Mouse (Mus musculus): ENCODE results near the gene Cxcr5. TPM values are rescaled to one million over a fixed set of nuclear protein-coding genes. Genes with fewer than 3 reads are reported as not detected.

The Cxcr5 gene
- polyA plus RNA-seq, 1 experiment from 2014 or later = not detected

DNA sequence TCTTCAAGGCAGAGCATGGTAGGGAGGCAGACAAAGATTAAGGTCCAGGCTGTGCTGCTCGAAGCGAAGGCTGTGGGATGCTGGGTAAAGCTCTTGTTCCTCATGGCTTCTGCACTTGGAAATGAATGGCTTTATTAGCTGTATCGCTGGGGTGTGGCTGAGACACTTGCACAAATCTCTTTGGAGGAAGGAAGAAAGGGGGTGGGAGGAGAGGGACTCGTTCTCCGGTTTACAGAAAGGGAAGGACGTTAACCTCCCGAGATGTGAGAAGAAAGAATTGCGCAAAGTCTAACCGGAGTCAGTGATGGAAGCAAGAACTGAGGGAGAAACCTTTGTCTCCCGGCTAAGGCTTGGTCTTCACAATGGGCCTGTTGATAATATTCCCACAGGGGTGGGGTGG, 10.5 kb downstream of the Cxcr5 start:
- Histone ChIP-seq H3K27ac (no peak overlapping the region), H3K9ac (no peak overlapping the region), H3K4me3 (no peak overlapping the region), H3K9me3 (replicated peaks) (no peaks in the 10 kb centered on the region), H3K4me1 (no peaks in the 10 kb centered on the region), H3K27me3 (no peaks in the 10 kb centered on the region), H3K4me2 (replicated peaks) (no peak overlapping the region), H3K36me3 (no peaks in the 10 kb centered on the region)
- 87% methylated on average over 10 of the region's 10 CpGs for WGBS
- ATAC-seq (ENCODE audit: low FRiP score) = no peak

DNA sequence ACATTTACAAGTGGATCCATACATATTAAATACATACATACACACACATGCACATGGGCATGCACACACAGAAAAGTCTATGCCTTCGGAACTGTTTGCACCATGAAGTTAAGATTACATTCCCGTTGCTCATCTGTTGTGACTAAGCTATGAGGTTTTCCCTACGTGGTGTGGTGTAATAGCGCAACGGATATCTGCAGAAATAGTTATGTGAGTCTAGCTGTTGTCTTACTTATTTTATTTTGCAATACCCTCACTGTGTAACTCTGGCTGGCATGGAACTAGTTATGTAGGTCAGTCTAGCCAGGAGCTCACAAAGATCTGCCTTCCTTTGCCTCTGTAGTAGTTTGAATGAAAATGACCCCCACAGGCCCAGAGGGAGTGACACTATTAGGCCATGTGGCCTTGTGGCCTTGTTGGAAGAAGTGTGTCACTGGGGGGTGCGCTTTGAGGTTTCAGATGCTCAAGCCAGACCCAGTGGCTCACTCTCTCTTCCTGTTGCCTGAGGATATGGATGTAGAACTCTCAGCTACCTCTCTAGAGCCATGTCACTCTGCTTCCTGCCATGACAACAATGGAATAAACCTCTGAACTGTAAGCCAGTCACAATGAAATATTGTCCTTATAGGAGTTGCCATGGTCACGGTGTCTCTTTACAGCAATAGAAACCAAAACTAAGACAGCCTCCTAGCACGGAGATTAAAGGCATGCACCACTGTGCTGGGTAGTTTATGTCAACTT, 13.1 kb downstream of the Cxcr5 start:
- H3K27ac ChIP-seq = no peak overlapping the region
- no peak overlapping the region for H3K9ac ChIP-seq
- no peaks in the 10 kb centered on the region for H3K9me3 ChIP-seq (replicated peaks)
- H3K27me3 ChIP-seq = no peaks in the 10 kb centered on the region
- H3K36me3 ChIP-seq = no peaks in the 10 kb centered on the region
- 89% methylated on average over 8 of the region's 8 CpGs for WGBS
- H3K4me3 ChIP-seq = no peak overlapping the region
- ATAC-seq (ENCODE audit: low FRiP score) = no peak
- H3K4me1 ChIP-seq = no peaks in the 10 kb centered on the region
- H3K4me2 ChIP-seq (replicated peaks) = no peak overlapping the region

DNA sequence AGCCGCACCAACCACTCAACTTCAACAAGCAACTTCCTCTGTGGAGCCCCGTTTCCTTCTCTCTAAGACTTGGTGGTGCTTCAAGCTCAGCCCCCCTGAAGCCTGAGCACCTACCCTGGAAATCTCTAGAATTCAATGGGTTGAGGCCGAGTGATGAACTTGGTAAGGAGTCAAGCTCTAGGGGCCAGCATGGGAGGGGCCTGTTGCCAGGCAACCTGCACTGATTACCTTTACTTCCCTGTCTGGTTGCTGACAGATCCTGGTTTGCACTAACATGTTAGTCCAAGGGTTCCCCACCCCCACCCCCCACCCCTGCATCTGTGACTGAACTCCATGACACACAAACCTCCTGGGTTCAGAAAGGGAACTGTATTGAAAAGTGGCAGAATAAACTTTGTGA, 16.7 kb downstream of the Cxcr5 start:
- no peaks in the 10 kb centered on the region for H3K4me1 ChIP-seq

DNA sequence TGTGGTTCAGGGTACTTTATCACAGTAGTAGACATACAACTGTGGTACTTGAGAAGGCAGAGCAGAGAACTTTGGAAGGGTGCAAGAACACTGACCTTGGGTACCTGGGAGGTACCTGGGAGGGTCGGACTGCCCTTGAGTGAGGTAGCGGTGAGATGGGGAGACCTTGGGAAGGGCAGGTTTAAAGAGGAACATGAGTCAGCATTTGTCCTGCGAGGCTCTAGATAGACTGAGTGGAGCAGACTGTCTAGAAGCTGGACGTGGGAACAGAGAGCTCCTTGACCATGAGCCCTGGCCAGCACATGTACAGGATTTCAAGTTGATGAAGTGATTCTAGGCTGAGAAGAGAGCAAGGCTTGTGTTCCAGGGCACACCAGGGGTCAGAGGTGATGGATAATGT, 19.3 kb downstream of the Cxcr5 start:
- WGBS = 88% methylated on average over 4 of the region's 4 CpGs

More for the DNA sequence above, 16.7 kb downstream of the Cxcr5 start:
- no peak for ATAC-seq (ENCODE audit: low FRiP score)
- Histone ChIP-seq H3K4me2 (replicated peaks) (no peak overlapping the region), H3K9ac (no peak overlapping the region), H3K36me3 (no peaks in the 10 kb centered on the region), H3K27me3 (no peaks in the 10 kb centered on the region), H3K4me3 (no peak overlapping the region), H3K9me3 (replicated peaks) (no peaks in the 10 kb centered on the region), H3K27ac (no peak overlapping the region)
- 86% methylated on average over 3 of the region's 3 CpGs for WGBS

DNA sequence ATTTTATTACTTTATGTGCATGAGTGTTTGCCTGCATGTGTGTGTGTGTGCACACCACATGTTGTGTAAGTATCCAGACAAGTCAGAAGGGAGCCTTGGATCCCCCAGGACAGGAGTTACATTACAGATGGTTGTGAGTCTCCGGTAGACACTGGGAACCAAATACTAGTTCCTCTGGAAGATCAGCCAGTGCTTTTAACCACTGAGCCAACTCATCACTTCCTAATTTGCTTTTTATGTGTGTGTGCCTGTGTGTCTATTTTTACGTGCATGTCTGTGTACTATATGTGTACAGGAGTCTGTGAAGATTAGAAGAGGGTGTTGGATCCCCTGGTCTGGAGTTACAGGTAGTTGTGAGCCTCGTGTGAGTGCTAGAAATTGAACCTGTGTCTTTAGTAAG, 21.0 kb downstream of the Cxcr5 start:
- Histone ChIP-seq H3K27ac (no peak overlapping the region), H3K9ac (no peak overlapping the region), H3K27me3 (no peaks in the 10 kb centered on the region), H3K4me3 (no peak overlapping the region), H3K9me3 (replicated peaks) (no peaks in the 10 kb centered on the region), H3K36me3 (no peaks in the 10 kb centered on the region), H3K4me1 (no peaks in the 10 kb centered on the region), H3K4me2 (replicated peaks) (no peak overlapping the region)
- 82% methylated on average over 3 of the region's 3 CpGs for WGBS
- ATAC-seq (ENCODE audit: low FRiP score) = no peak

More for the DNA sequence above, 19.3 kb downstream of the Cxcr5 start:
- H3K27ac ChIP-seq = no peak overlapping the region
- no peak for ATAC-seq (ENCODE audit: low FRiP score)
- H3K9ac ChIP-seq = no peak overlapping the region
- H3K27me3 ChIP-seq = no peaks in the 10 kb centered on the region
- H3K4me3 ChIP-seq = no peak overlapping the region
- no peaks in the 10 kb centered on the region for H3K9me3 ChIP-seq (replicated peaks)
- no peaks in the 10 kb centered on the region for H3K4me1 ChIP-seq
- H3K36me3 ChIP-seq = no peaks in the 10 kb centered on the region
- H3K4me2 ChIP-seq (replicated peaks) = no peak overlapping the region

DNA sequence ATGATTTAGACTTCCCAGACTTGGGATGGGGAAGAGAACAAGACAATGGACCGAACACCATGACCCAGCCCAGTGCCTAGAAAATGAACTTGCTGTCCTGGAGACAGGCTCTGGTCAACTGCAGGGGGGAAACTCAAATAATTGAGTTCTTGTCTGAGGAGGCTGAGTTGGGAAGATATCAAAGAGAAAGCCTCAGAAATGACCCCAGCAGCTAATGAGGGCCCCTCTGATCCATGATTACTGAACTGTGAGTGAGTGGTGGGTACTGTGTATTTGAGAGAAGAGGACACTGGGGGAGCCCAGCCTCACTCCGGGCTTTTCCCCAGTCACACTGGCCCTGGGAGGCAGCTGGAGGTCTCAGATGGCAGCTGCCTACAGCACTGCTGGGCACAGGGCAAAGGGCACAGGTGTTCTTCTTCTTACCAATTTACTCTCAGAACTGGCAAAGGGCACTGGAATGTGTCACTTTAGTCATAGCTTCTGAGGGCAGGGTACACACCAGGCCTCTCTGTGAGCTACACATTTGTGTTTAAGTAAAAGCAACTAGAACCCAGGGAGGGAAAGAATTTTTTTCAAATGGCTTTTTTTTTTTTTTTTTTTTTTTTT, 21.8 kb downstream of the Cxcr5 start:
- Histone ChIP-seq H3K9ac (no peak overlapping the region), H3K4me2 (replicated peaks) (no peak overlapping the region), H3K36me3 (no peaks in the 10 kb centered on the region), H3K27ac (no peak overlapping the region), H3K9me3 (replicated peaks) (no peaks in the 10 kb centered on the region), H3K4me3 (no peak overlapping the region), H3K4me1 (no peaks in the 10 kb centered on the region), H3K27me3 (no peaks in the 10 kb centered on the region)
- WGBS = 48% methylated on average over 2 of the region's 2 CpGs
- no peak for ATAC-seq (ENCODE audit: low FRiP score)

DNA sequence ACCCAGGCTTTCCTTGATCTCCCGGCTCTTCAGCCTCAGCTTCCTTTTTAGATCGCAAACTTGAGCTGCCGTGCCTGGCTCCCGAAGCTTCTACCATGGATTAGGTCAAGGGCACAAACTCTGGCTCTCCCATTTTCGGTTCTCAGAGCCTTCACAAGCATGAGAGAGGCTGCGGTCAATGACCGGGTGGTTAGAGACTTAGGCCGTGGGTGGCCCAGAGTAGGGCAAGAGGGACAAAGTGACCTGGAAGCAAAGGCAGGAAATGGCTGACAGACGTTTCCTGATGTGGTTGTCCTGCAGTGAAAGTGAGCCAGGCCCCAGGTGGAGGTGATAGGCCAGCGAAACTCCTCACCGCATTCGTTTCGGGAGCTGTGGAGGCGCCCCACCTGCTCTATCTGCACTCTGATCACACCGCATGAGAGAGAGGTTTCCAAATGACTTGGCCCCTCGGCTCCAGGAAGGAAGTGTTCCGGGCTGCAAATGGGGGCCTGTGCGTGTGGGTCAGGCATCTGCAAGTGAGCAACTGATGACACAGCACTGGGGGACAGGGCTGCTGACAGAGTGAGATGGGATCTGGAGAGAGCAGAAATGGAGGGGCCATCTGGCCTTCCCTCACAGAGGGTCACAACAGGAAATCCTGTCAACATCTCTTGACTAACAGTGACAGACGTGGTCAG, 23.9 kb downstream of the Cxcr5 start:
- Histone ChIP-seq H3K4me2 (replicated peaks) (no peak overlapping the region), H3K27me3 (no peaks in the 10 kb centered on the region), H3K27ac (no peak overlapping the region), H3K9me3 (replicated peaks) (no peaks in the 10 kb centered on the region), H3K4me3 (no peak overlapping the region), H3K36me3 (no peaks in the 10 kb centered on the region), H3K4me1 (no peaks in the 10 kb centered on the region), H3K9ac (no peak overlapping the region)
- 77% methylated on average over 19 of the region's 19 CpGs for WGBS
- ATAC-seq (ENCODE audit: low FRiP score) = no peak

DNA sequence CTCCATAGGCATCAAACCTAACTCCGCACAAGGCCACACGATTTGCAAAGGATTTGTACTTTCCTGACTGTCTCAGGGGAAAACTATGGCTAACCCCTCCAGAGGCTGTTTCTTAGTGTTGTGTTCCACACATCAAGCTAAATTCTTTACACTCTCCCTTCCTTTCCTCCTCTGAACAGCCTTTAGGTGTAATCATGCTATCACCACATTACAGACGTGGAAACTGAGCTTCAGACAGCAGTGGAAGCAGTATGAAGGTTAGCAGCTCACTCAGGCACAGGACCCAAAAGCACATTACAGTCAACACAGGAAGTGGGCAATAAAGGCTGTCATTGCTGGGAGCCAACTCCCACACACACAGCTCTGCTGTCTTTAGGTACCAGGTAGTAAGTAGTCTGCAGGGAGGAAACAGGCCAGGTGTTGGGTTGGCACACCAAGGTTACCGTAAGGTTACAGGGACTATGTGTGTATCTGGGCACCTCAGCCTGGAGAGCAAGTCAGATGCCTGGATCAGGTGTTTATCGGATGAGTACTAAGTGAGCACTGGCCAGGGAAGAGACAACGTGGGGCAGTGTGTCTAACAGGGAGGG, 28.6 kb downstream of the Cxcr5 start:
- Histone ChIP-seq H3K9ac (no peak overlapping the region), H3K4me2 (replicated peaks) (no peak overlapping the region), H3K36me3 (no peaks in the 10 kb centered on the region), H3K4me1 (no peaks in the 10 kb centered on the region), H3K4me3 (no peak overlapping the region), H3K27me3 (no peaks in the 10 kb centered on the region), H3K27ac (no peak overlapping the region), H3K9me3 (replicated peaks) (no peaks in the 10 kb centered on the region)
- ATAC-seq (ENCODE audit: low FRiP score) = no peak
- 81% methylated on average over 6 of the region's 6 CpGs for WGBS

DNA sequence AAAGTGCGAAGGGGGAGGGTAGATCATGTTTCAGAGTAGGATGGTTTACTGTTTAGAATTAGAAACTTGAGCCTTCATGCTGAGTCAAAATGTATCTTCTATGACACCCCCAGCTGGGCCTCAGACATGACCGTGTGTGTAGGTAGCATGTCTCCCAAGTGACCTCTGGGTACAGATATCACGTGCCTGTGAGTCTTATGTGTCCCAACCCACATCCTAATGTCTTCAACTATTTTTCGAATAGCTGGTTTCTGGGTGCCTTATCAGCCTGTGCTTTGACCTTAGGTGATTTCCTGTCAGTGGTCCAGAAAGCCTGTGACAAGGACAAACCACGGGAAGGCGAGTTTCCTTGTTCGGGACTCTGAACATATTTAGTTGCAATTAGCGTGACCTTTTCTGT, 33.3 kb downstream of the Cxcr5 start:
- Histone ChIP-seq H3K4me1 (no peaks in the 10 kb centered on the region), H3K27ac (no peak overlapping the region), H3K9me3 (replicated peaks) (no peaks in the 10 kb centered on the region), H3K9ac (no peak overlapping the region), H3K27me3 (no peaks in the 10 kb centered on the region), H3K36me3 (no peaks in the 10 kb centered on the region), H3K4me2 (replicated peaks) (no peak overlapping the region), H3K4me3 (no peak overlapping the region)
- ATAC-seq (ENCODE audit: low FRiP score) = no peak
- 83% methylated on average over 8 of the region's 8 CpGs for WGBS

DNA sequence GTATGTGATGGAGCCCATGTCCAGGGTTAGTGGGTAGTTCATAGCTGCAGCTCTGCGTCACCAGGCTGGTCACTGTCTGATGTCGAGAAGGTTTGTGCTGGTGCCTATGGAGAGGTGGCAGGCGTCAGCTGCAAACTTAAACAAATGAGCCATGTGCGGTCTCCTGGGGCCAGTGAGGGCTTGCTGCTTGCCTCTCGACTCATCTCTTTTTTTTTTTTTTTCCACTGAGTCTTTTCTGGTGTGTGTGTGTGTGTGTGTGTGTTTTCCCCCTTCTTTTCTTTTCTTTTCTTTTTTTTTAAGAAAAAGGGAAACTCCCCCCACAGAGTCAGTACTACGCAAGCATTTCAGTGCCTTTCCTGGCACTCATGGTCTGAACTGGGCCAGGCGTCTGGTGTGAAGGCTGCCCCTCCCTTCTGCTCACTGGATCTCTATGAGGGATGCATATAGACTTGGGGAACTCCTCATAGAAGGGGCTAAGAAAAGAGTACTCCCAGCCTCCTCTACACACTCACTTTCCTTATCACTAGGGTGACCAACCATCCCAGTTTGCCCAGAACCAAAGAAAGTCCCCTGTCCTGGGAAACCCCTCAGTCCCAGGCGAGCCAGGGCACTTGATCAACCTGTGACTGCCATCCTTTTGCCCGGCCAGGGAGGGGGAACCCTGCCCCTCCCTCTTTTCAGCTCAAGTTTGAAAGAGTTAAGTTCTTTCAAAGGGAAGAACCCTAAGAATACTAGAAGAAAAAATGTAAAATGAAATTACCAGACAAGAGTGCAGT, 35.2 kb downstream of the Cxcr5 start:
- no peak for ATAC-seq (ENCODE audit: low FRiP score)
- H3K4me3 ChIP-seq = no peak overlapping the region
- H3K36me3 ChIP-seq = no peaks in the 10 kb centered on the region
- H3K27me3 ChIP-seq = no peaks in the 10 kb centered on the region
- WGBS = 55% methylated on average over 9 of the region's 9 CpGs
- H3K4me1 ChIP-seq = no peaks in the 10 kb centered on the region
- no peak overlapping the region for H3K4me2 ChIP-seq (replicated peaks)
- H3K9ac ChIP-seq = no peak overlapping the region
- no peaks in the 10 kb centered on the region for H3K9me3 ChIP-seq (replicated peaks)
- no peak overlapping the region for H3K27ac ChIP-seq

DNA sequence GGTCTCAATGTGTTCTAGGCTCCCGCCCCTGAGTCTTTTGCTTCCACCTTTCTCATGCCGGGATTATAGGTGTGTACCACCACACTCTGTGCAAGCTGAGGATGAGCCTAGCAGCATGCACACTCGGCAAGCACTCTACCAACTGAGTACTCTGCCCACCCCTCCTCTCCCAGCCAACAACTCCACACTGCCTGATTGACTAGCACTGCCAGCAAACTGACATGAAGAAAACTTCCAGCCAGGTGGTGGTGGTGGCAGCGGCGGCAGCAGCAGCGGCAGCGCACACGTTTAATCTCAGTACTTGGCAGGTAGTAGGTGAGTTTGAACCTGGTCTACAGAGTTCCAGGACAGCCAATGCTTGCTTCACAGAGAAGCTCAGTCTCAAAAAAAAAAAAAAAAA, 36.1 kb downstream of the Cxcr5 start:
- H3K4me3 ChIP-seq = no peak overlapping the region
- no peak overlapping the region for H3K9ac ChIP-seq
- H3K9me3 ChIP-seq (replicated peaks) = no peaks in the 10 kb centered on the region
- no peak for ATAC-seq (ENCODE audit: low FRiP score)
- no peaks in the 10 kb centered on the region for H3K36me3 ChIP-seq
- H3K27ac ChIP-seq = no peak overlapping the region
- 93% methylated on average over 8 of the region's 8 CpGs for WGBS
- H3K4me2 ChIP-seq (replicated peaks) = no peak overlapping the region
- no peaks in the 10 kb centered on the region for H3K27me3 ChIP-seq
- no peaks in the 10 kb centered on the region for H3K4me1 ChIP-seq

DNA sequence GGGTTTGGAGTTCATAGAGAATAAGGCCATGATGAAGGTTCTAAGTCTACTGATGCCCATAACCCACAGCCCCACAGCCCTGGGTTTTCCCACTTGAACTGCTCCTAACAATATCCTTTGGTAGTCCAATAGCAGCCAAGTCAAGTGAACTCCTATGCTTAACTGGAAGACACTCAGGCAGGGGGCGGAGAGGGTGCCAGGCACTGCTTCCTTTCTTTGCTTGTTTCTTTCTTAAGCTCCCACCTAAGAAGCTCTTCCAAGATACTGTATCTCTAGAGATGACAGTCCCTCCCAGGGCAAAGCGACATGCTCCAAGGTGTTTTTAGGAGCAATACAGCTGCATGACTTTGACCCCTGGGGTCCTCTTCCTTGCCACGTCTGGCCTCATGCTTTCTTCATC, 36.7 kb downstream of the Cxcr5 start:
- Histone ChIP-seq H3K4me1 (no peaks in the 10 kb centered on the region), H3K36me3 (no peaks in the 10 kb centered on the region), H3K9me3 (replicated peaks) (no peaks in the 10 kb centered on the region), H3K27me3 (no peaks in the 10 kb centered on the region), H3K9ac (no peak overlapping the region), H3K27ac (no peak overlapping the region), H3K4me3 (no peak overlapping the region), H3K4me2 (replicated peaks) (no peak overlapping the region)
- ATAC-seq (ENCODE audit: low FRiP score) = no peak
- WGBS = 87% methylated on average over 3 of the region's 3 CpGs
